Mouse (Mus musculus): Measurements from ENCODE around the gene Gm20388. TPM values are rescaled to one million over a fixed set of nuclear protein-coding genes. Genes with fewer than 3 reads are reported as not detected.

Gm20388 gene
- polyA plus RNA-seq, 1 experiment from 2014 or later = not detected

DNA sequence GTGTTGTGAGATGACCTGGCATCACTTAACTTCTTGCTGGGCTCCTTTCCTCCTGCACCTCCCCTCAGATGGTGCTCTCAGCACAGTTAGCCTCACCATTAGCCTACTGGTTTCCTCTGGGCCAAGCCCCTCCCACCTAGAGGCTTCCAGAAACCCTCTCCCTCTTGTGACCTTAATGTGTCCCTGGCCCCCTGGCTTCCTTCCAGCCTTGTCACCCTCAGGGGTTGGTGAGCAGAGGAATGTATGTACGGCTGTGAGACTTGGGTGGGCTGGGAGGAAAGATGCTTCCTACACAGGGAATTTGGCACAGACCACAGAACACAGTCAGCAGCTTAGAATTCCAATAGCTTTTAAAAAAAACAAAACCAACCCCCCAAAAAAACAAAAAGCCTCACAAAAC lies 1970.2 kb downstream of the Gm20388 start:
- Histone ChIP-seq H3K9me3 (ENCODE audit: control insufficient read depth, low read length) (no peaks in the 10 kb centered on the region), H3K27me3 (ENCODE audit: control insufficient read depth, insufficient read depth, low read length) (no peaks in the 10 kb centered on the region), H3K4me2 (replicated peaks) (no peak overlapping the region), H3K4me3 (replicated peaks; ENCODE audit: low read length) (no peak overlapping the region), H3K27ac (no peak overlapping the region), H3K36me3 (replicated peaks; ENCODE audit: control insufficient read depth, insufficient read depth) (peaks cover 23% of the 10 kb centered on the region), H3K9ac (no peak overlapping the region), H3K4me1 (replicated peaks; ENCODE audit: control insufficient read depth, insufficient read depth, low read length) (no peaks in the 10 kb centered on the region)
- no peak for DNase-seq (ENCODE audit: low spot score)
- WGBS = 67% methylated on average over 1 of the region's 1 CpGs
- ATAC-seq (ENCODE audit: low FRiP score) = no peak

DNA sequence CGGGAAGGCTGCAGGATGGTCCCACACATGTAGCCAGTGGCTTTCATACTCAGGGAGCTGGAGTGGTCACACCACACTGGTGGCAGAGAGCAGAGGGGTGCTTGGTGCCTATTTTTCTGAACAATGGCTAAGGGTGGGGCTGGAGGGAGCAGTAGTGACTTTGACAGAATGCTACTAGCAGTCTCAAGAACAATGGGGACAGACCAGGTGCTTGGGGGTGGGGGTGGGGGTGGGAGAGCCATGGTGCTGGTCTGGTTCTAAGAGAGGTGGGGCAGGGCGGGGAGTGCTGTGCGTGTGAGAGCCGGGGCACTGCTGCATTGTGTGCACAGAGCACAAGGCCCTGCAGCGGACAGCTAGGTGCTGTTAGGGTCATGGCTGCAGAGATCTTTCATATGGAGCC lies 1971.3 kb downstream of the Gm20388 start:
- Histone ChIP-seq H3K27ac (no peak overlapping the region), H3K36me3 (replicated peaks; ENCODE audit: control insufficient read depth, insufficient read depth) (peaks cover 33% of the 10 kb centered on the region), H3K4me3 (replicated peaks; ENCODE audit: low read length) (no peak overlapping the region), H3K9me3 (ENCODE audit: control insufficient read depth, low read length) (no peaks in the 10 kb centered on the region), H3K4me2 (replicated peaks) (no peak overlapping the region), H3K9ac (no peak overlapping the region), H3K4me1 (replicated peaks; ENCODE audit: control insufficient read depth, insufficient read depth, low read length) (no peaks in the 10 kb centered on the region), H3K27me3 (ENCODE audit: control insufficient read depth, insufficient read depth, low read length) (no peaks in the 10 kb centered on the region)
- ATAC-seq (ENCODE audit: low FRiP score) = no peak
- DNase-seq (ENCODE audit: low spot score) = no peak
- WGBS = 86% methylated on average over 5 of the region's 5 CpGs

DNA sequence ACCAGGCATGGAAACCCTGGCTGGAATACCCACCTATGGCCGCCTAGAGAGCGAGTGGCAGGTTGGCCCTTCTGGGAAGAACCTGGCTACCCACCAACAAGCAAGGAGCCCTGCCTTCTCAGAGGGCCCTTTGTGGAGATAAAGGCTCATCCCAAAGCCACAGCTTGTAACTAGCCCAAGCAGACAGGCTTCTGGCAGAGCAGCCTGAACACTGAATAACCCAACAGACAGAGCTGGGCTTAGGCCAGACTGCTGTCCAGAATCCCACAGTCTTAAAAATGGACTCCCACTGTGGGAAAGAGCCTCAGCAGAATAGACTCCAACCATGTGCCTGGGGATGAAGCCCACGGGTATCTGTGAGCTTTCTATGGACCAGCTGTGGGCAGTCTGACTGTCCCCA lies 1973.5 kb downstream of the Gm20388 start:
- Histone ChIP-seq H3K4me2 (replicated peaks) (no peak overlapping the region), H3K27me3 (ENCODE audit: control insufficient read depth, insufficient read depth, low read length) (no peaks in the 10 kb centered on the region), H3K9ac (no peak overlapping the region), H3K4me3 (replicated peaks; ENCODE audit: low read length) (no peak overlapping the region), H3K4me1 (replicated peaks; ENCODE audit: control insufficient read depth, insufficient read depth, low read length) (no peaks in the 10 kb centered on the region), H3K9me3 (ENCODE audit: control insufficient read depth, low read length) (no peaks in the 10 kb centered on the region), H3K27ac (no peak overlapping the region), H3K36me3 (replicated peaks; ENCODE audit: control insufficient read depth, insufficient read depth) (peaks cover 46% of the 10 kb centered on the region)
- 82% methylated on average over 3 of the region's 3 CpGs for WGBS
- DNase-seq (ENCODE audit: low spot score) (no peak), ATAC-seq (ENCODE audit: low FRiP score) (no peak)

DNA sequence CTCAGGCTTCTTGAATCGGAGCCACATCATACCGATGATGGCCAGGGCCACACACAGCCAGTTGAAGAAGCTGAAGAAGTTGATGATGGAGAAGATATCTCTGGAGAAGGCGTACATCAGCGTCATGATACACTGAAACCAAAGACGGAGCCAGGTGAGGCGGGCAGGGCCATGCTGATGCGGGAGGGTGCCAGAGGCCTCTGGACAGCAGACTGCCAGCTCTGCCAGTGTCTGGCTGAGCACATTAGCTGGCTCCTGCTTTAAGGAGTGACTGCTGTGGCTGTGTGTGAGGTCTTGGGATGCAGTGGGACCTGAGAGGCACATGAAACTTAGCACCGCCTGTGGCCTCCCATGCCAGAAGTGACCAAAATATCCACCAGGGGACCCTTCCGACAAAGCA lies 1974.4 kb downstream of the Gm20388 start:
- Histone ChIP-seq H3K9ac (no peak overlapping the region), H3K9me3 (ENCODE audit: control insufficient read depth, low read length) (no peaks in the 10 kb centered on the region), H3K4me1 (replicated peaks; ENCODE audit: control insufficient read depth, insufficient read depth, low read length) (no peaks in the 10 kb centered on the region), H3K27me3 (ENCODE audit: control insufficient read depth, insufficient read depth, low read length) (no peaks in the 10 kb centered on the region), H3K4me3 (replicated peaks; ENCODE audit: low read length) (no peak overlapping the region), H3K4me2 (replicated peaks) (no peak overlapping the region), H3K36me3 (replicated peaks; ENCODE audit: control insufficient read depth, insufficient read depth) (peaks cover 46% of the 10 kb centered on the region), H3K27ac (no peak overlapping the region)
- ATAC-seq (ENCODE audit: low FRiP score) (no peak), DNase-seq (ENCODE audit: low spot score) (no peak)
- 93% methylated on average over 9 of the region's 9 CpGs for WGBS

DNA sequence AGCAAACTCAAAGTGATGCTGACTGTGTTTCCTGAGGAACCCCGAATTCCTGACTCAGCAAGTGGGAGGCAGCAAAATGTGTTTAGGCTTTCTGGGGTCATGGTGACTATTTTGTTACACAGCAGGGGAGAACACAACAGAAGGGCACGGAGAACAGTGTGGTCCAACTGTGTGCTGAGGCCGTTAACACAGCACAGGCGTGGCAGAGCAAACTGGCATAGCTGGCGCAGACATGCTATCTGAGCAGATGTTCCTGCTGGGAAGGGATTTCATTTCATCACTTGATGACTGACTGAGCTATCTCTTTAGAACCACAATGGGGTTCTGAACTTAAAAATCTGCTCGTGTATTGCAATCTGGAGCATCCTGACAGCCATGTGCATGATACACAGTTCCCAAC lies 1974.8 kb downstream of the Gm20388 start:
- WGBS = 70% methylated on average over 6 of the region's 6 CpGs
- no peak for DNase-seq (ENCODE audit: low spot score)
- Histone ChIP-seq H3K4me1 (replicated peaks; ENCODE audit: control insufficient read depth, insufficient read depth, low read length) (no peaks in the 10 kb centered on the region), H3K9ac (no peak overlapping the region), H3K4me2 (replicated peaks) (no peak overlapping the region), H3K27ac (no peak overlapping the region), H3K4me3 (replicated peaks; ENCODE audit: low read length) (no peak overlapping the region), H3K27me3 (ENCODE audit: control insufficient read depth, insufficient read depth, low read length) (no peaks in the 10 kb centered on the region), H3K9me3 (ENCODE audit: control insufficient read depth, low read length) (no peaks in the 10 kb centered on the region), H3K36me3 (replicated peaks; ENCODE audit: control insufficient read depth, insufficient read depth) (peaks cover 46% of the 10 kb centered on the region)
- ATAC-seq (ENCODE audit: low FRiP score) = no peak

DNA sequence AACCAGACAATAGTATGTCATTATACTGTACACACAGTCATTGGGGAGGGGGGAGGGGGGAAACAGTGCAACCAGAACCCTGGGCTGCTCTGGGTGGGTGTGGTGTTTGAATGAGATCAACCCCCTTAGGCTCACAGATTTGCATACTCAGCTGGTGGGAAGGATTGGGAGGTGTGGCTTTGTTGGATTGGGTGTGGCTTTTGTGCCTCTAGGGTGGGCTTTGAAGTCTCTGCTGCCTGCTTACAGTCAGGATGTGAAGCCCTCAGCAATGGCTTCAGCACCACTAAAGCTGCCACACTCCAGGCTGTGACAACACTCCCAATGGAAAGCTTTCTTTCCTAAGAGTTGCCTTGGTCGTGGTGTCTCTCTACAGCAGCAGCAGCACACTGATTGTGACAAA lies 1976.9 kb downstream of the Gm20388 start:
- no peak overlapping the region for H3K4me3 ChIP-seq (replicated peaks; ENCODE audit: low read length)
- no peak overlapping the region for H3K9ac ChIP-seq
- ATAC-seq (ENCODE audit: low FRiP score) (no peak), DNase-seq (ENCODE audit: low spot score) (no peak)
- no peaks in the 10 kb centered on the region for H3K4me1 ChIP-seq (replicated peaks; ENCODE audit: control insufficient read depth, insufficient read depth, low read length)
- no peaks in the 10 kb centered on the region for H3K27me3 ChIP-seq (ENCODE audit: control insufficient read depth, insufficient read depth, low read length)
- H3K36me3 ChIP-seq (replicated peaks; ENCODE audit: control insufficient read depth, insufficient read depth) = peaks cover 46% of the 10 kb centered on the region
- H3K27ac ChIP-seq = no peak overlapping the region
- no peaks in the 10 kb centered on the region for H3K9me3 ChIP-seq (ENCODE audit: control insufficient read depth, low read length)
- no peak overlapping the region for H3K4me2 ChIP-seq (replicated peaks)
- 81% methylated on average over 1 of the region's 1 CpGs for WGBS

DNA sequence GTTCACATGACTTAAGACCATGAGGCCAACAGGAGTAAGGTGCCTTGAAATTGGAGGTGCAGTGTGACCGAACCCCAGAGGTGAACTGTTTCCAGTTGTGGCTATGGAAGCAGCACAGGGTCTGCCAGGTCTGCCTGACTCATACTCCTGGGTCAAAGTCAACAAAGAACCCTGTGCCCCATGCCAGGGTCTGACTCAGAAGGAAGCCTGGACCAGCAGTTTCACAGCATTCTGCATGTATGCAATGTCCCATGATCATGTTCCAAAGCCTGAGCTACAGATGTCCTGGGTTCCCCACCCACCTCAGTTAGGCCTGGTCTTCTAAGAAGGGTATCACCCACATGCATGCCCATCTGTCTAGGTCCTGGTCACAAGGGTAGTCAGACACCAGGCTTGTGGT lies 1978.7 kb downstream of the Gm20388 start:
- DNase-seq (ENCODE audit: low spot score) = no peak
- H3K36me3 ChIP-seq (replicated peaks; ENCODE audit: control insufficient read depth, insufficient read depth) = peaks cover 40% of the 10 kb centered on the region
- no peak for ATAC-seq (ENCODE audit: low FRiP score)
- no peaks in the 10 kb centered on the region for H3K27me3 ChIP-seq (ENCODE audit: control insufficient read depth, insufficient read depth, low read length)
- no peak overlapping the region for H3K9ac ChIP-seq
- 100% methylated on average over 1 of the region's 1 CpGs for WGBS
- H3K4me3 ChIP-seq (replicated peaks; ENCODE audit: low read length) = no peak overlapping the region
- no peaks in the 10 kb centered on the region for H3K9me3 ChIP-seq (ENCODE audit: control insufficient read depth, low read length)
- no peak overlapping the region for H3K27ac ChIP-seq
- H3K4me2 ChIP-seq (replicated peaks) = no peak overlapping the region
- no peaks in the 10 kb centered on the region for H3K4me1 ChIP-seq (replicated peaks; ENCODE audit: control insufficient read depth, insufficient read depth, low read length)

DNA sequence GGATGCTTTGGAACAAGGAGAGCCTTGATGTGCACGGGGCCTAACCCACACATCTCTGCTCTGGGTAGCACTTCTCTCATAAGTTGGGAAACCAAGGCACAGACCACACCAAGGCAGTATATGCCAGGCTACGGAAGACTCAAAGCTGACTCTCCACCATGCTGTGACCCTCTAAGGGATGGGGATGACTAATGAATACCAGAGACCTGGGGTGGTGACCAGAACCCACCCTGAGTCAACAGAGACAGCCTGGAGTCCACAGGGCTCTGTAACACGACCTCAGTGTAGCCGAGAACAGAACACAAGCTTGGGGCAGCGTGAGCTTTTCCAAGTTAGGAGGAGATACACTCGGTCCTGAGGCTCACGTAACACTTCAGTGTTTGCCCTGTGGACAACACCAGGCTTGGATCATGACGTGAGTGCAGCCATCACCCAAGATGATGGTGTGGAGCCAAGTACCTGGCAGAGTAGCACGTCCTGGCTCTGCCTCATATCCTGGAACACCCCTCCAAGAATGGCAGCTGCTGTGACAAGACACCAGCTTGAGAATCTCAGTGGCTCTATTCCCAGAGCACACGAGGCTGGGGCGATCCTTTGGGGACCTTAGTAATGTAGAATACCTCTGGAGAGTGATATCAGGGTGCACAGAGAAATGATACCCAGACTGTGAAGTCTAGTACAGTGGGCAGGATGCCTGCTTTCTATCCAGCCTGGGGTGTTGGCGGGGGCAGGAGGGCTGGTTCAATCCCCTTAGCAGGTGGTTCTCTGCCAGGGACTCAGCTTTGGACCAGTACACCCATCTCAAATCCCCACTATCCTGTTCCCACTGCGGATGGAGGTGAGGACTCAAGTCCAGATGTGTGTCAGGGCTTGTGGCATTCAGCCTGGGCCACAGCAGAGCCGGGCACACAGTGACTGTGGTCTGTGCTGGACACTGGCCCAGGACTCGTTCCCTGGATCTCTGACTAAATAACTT lies 1979.5 kb downstream of the Gm20388 start:
- ATAC-seq (ENCODE audit: low FRiP score) = no peak
- Histone ChIP-seq H3K4me3 (replicated peaks; ENCODE audit: low read length) (no peak overlapping the region), H3K4me2 (replicated peaks) (no peak overlapping the region), H3K9me3 (ENCODE audit: control insufficient read depth, low read length) (no peaks in the 10 kb centered on the region), H3K27ac (no peak overlapping the region), H3K27me3 (ENCODE audit: control insufficient read depth, insufficient read depth, low read length) (no peaks in the 10 kb centered on the region), H3K4me1 (replicated peaks; ENCODE audit: control insufficient read depth, insufficient read depth, low read length) (no peaks in the 10 kb centered on the region), H3K36me3 (replicated peaks; ENCODE audit: control insufficient read depth, insufficient read depth) (peaks cover 35% of the 10 kb centered on the region), H3K9ac (no peak overlapping the region)
- no peak for DNase-seq (ENCODE audit: low spot score)
- WGBS = 86% methylated on average over 15 of the region's 15 CpGs

DNA sequence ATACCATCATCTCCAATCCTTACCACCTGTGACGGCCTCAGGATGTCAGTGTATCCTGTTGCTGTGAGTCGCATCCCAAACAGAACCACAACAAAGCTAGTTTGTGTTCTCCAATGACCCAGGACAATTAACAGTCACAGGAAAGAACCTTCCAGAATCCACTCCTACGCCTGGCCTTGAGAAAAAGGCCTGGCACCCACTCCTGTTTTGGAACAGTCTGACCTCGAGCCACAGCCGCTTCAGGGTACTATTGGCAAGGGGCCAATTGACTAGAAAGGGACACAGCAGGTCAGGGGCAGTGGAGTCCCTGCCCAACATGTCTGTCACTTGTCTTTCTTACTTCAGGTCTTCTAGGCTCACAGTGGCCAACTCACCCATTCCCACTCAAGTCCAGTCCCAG lies 1982.2 kb downstream of the Gm20388 start:
- Histone ChIP-seq H3K9me3 (ENCODE audit: control insufficient read depth, low read length) (no peaks in the 10 kb centered on the region), H3K27ac (no peak overlapping the region), H3K36me3 (replicated peaks; ENCODE audit: control insufficient read depth, insufficient read depth) (peaks cover 15% of the 10 kb centered on the region), H3K4me2 (replicated peaks) (no peak overlapping the region), H3K27me3 (ENCODE audit: control insufficient read depth, insufficient read depth, low read length) (no peaks in the 10 kb centered on the region), H3K4me3 (replicated peaks; ENCODE audit: low read length) (no peak overlapping the region), H3K4me1 (replicated peaks; ENCODE audit: control insufficient read depth, insufficient read depth, low read length) (peaks cover 26% of the 10 kb centered on the region), H3K9ac (no peak overlapping the region)
- 83% methylated on average over 5 of the region's 5 CpGs for WGBS
- no peak for ATAC-seq (ENCODE audit: low FRiP score)
- no peak for DNase-seq (ENCODE audit: low spot score)
